In the genomic region with DNA sequence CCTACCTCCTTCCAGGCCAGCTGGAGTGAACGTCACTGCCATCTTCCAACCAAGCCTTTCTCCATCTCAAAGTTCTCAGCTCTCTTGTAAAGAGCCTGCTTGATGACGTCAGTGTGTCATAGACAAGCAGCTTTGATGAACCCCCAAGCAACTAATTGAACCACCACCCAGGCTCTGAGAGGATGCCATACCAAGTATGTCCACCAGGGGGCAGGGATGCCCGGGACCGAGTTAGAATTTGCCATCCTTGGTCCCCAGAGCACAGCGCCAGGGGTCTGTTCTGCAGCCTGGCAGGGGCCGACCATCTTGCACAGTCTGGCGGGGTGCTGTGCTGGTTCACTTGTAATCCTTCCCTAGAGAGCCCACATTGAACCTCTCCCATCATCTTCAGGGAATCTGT, we compare ENCODE assay signal across 8 mouse cellular contexts. TPM values are rescaled to one million over a fixed set of nuclear protein-coding genes. Genes with fewer than 3 reads are reported as not detected.
DNase-seq lines count a peak whose midpoint lies in the region; ATAC-seq and TF ChIP-seq lines count a peak whose summit lies in the region.

No protein-coding gene starts in this region.

- H3K4me1 ChIP-seq in bone marrow macrophage, adult 2 months (ENCODE audit: control insufficient read depth, insufficient read depth, low read length), result peaks cover 5% of the 10 kb centered on the region; the same call in 1 of the 2 replicates
- no peaks in the 10 kb centered on the region for H3K4me1 ChIP-seq in embryonic fibroblast, embryonic 13.5 days (ENCODE audit: control insufficient read depth, insufficient read depth, low read length)
- peaks cover 15% of the 10 kb centered on the region for H3K4me1 ChIP-seq in liver, embryonic 15.5 days (replicated peaks)

- ATAC-seq in hematopoietic stem cell, adult 5-6 weeks (replicated peaks in 1 of 2; ENCODE audit: insufficient read depth in 1 of 2, low FRiP score in 2 of 2, low TSS enrichment in 1 of 2, low read depth in 1 of 2, poor library complexity in 2 of 2, severe bottlenecking in 2 of 2), result peak; percentile 68 to 79
- peak; percentile 27; the same call in 1 of the 2 replicates for ATAC-seq in liver, embryonic 15.5 days (ENCODE audit: insufficient read depth)

- no peak for TF ChIP-seq POLR2A in bone marrow macrophage, adult 2 months (IDR thresholded peaks at IDR 0.05; ENCODE audit: borderline replicate concordance, low read depth, low read length)
- TF ChIP-seq POLR2A in embryonic fibroblast, embryonic 13.5 days (IDR thresholded peaks at IDR 0.05; ENCODE audit: low read depth, low read length), result no peak

- H3K9ac ChIP-seq in liver, embryonic 15.5 days, result no peak overlapping the region

- H3K4me3 ChIP-seq in bone marrow macrophage, adult 2 months (ENCODE audit: insufficient read depth, low read length), result no peak overlapping the region
- H3K4me3 ChIP-seq in embryonic fibroblast, embryonic 13.5 days (ENCODE audit: insufficient read depth, low read length), result no peak overlapping the region
- H3K4me3 ChIP-seq in liver, embryonic 15.5 days (replicated peaks), result no peak overlapping the region

- no peak overlapping the region for H3K4me2 ChIP-seq in liver, embryonic 15.5 days

- H3K27me3 ChIP-seq in liver, embryonic 15.5 days, result no peaks in the 10 kb centered on the region

- peak; percentile 91 for TF ChIP-seq CTCF in bone marrow macrophage, adult 2 months (IDR thresholded peaks at IDR 0.05; ENCODE audit: low read depth, low read length)
- peak; percentile 47; the same call in 1 of the 2 replicates for TF ChIP-seq CTCF in embryonic fibroblast, embryonic 13.5 days (IDR thresholded peaks at IDR 0.05; ENCODE audit: borderline replicate concordance, insufficient read depth, low read length)

- H3K9me3 ChIP-seq in liver, embryonic 15.5 days (replicated peaks), result no peaks in the 10 kb centered on the region

- 7% methylated on average over 7 of the region's 7 CpGs for WGBS in liver, embryonic 15.5 days (ENCODE audit: insufficient replicate concordance)

- peak; percentile 55 for DNase-seq in right cerebral cortex, adult 18-20 months
- no peak for DNase-seq in right cerebral cortex, postnatal 36 days (ENCODE audit: low spot score in 2 of 2)
- DNase-seq in retina, embryonic 14.5 days (ENCODE audit: low spot score), result peak; percentile 87
- DNase-seq in thymus, postnatal 4 days, result peak; percentile 89

- no peak overlapping the region for H3K27ac ChIP-seq in bone marrow macrophage, adult 2 months (ENCODE audit: insufficient read depth, low read depth, low read length)
- no peak overlapping the region for H3K27ac ChIP-seq in embryonic fibroblast, embryonic 13.5 days (ENCODE audit: insufficient read depth, low read length)
- no peak overlapping the region for H3K27ac ChIP-seq in liver, embryonic 15.5 days (replicated peaks)

- no peaks in the 10 kb centered on the region for H3K36me3 ChIP-seq in liver, embryonic 15.5 days (replicated peaks)

RNA-seq across cellular contexts. Expression of a gene that starts 31.1 kb away (rescaled TPM):
- polyA plus RNA-seq in bone marrow macrophage, adult 2 months (2012; ENCODE audit: insufficient read depth, insufficient read length, missing spikeins), result not detected in 2 replicates
- polyA plus RNA-seq in embryonic fibroblast, embryonic 13.5 days (2011; ENCODE audit: insufficient read length, low read depth, missing spikeins), result 1.6 and 2.6 TPM in 2 replicates
- total RNA-seq in hematopoietic stem cell, adult 5-6 weeks (2017), result 3.6 and 3.7 TPM in 2 replicates
- 2.6 and 2.9 TPM in 2 replicates for polyA plus RNA-seq in liver, embryonic 15.5 days (2015; fragmentation: Nextera tagmentation; extraction: Ambion mirVana)

Comparison
In these comparisons a context has a peak if more than half of its experiments do, and no peak if none do; other contexts are left out.
1. DNase-seq: peak in right cerebral cortex, adult 18-20 months (single experiment), retina, embryonic 14.5 days (single experiment) and thymus, postnatal 4 days (single experiment); none in right cerebral cortex, postnatal 36 days (0 of 2).